Mouse (Mus musculus) lung, embryonic 14.5 days (tissue): ENCODE results near the gene Fndc3b. TPM values are rescaled to one million over a fixed set of nuclear protein-coding genes. Genes with fewer than 3 reads are reported as not detected.

Source experiments
- ATAC-seq: fragments of 200-750 bp; cut with Nextera tagmentation; 2 replicates; pipeline ENCODE4 v1.8.0; 2017; ENCODE audit warnings: mild to moderate bottlenecking, moderate TSS enrichment, moderate library complexity; ENCODE audit not compliant: insufficient read depth
- DNase-seq: peaks from one replicate; pipeline ENCODE4 v3.0.0-alpha.2; 2015
- H3K27ac ChIP-seq: fragments of 300-500 bp; sonication (generic); 2 replicates; pipeline ENCODE4 v1.5.1; 2014; ENCODE audit warnings: low read depth, mild to moderate bottlenecking, moderate library complexity
- H3K27me3 ChIP-seq: fragments of 300-500 bp; sonication (generic); 2 replicates; pipeline ENCODE4 v1.6.1; 2014; ENCODE audit warnings: low read length, control low read depth; ENCODE audit not compliant: insufficient read depth
- H3K36me3 ChIP-seq: fragments of 300-500 bp; sonication (generic); 2 replicates; pipeline ENCODE4 v1.6.1; 2014; ENCODE audit warnings: control low read depth; ENCODE audit not compliant: insufficient read depth
- H3K4me1 ChIP-seq: fragments of 300-500 bp; sonication (generic); 2 replicates; pipeline ENCODE4 v1.6.1; 2014; ENCODE audit warnings: antibody characterized with exemption, control low read depth; ENCODE audit not compliant: insufficient read depth
- H3K4me2 ChIP-seq: fragments of 300-500 bp; sonication (generic); 2 replicates; pipeline ENCODE4 v1.6.1; 2014; ENCODE audit warnings: mild to moderate bottlenecking
- H3K4me3 ChIP-seq: fragments of 300-500 bp; sonication (generic); 2 replicates; pipeline ENCODE4 v1.5.1; 2014; ENCODE audit warnings: low read depth, low read length
- H3K9ac ChIP-seq: fragments of 300-500 bp; sonication (generic); 2 replicates; pipeline ENCODE4 v1.6.1; 2014
- H3K9me3 ChIP-seq: fragments of 300-500 bp; sonication (generic); 2 replicates; pipeline ENCODE4 v1.6.1; 2016; ENCODE audit warnings: low read depth, low read length, control low read depth
- CTCF ChIP-seq: IDR thresholded peaks from 2 replicates; pipeline ENCODE4 v1.5.1; 2016; ENCODE audit warnings: antibody characterized with exemption, low read depth
- WGBS: fragments of 180-500 bp; shearing (Covaris S2); extraction: QIAGEN DNeasy Blood & Tissue Kit; methylation state at CpG from one replicate; pipeline ENCODE4 v1.1.7; 2014; 5-methylcytosine and 5-hydroxymethylcytosine counted together
- polyA plus RNA-seq: library from polyadenylated mRNA; unstranded; fragments of >200 nt; fragmentation: Nextera tagmentation; extraction: Ambion mirVana; gene quantifications from 2 replicates; pipeline ENCODE4 v1.2.1, GENCODE M21; 2014

The Fndc3b gene
- polyA plus RNA-seq, 1 experiment from 2014 or later: 37.1 TPM

- no peak overlapping the region for H3K4me3 ChIP-seq
- H3K27me3 ChIP-seq: no peaks in the 10 kb centered on the region
- TF ChIP-seq CTCF: no peak
- H3K4me1 ChIP-seq: peaks cover 7% of the 10 kb centered on the region
- no peak overlapping the region for H3K9ac ChIP-seq
- H3K36me3 ChIP-seq: no peaks in the 10 kb centered on the region
- peak overlapping the region; percentile 22; the same call in 1 of the 2 replicates for H3K4me2 ChIP-seq
- DNase-seq (no peak), ATAC-seq (peak; percentile 48)
- H3K9me3 ChIP-seq: no peaks in the 10 kb centered on the region
- WGBS: 12% methylated on average over 7 of the region's 7 CpGs
- peak overlapping the region; percentile 81 for H3K27ac ChIP-seq
These were observed 17.1 kb upstream of the Fndc3b start for GRCm38 (mm10) chr3:27728176-27728575.

GRCm38 (mm10) chr3:27725752-27726151 is 14.6 kb upstream of the Fndc3b start:
- no peak overlapping the region for H3K4me3 ChIP-seq
- no peak overlapping the region for H3K27ac ChIP-seq
- ATAC-seq: no peak
- no peaks in the 10 kb centered on the region for H3K36me3 ChIP-seq
- H3K4me2 ChIP-seq: no peak overlapping the region
- no peaks in the 10 kb centered on the region for H3K9me3 ChIP-seq
- DNase-seq: no peak
- TF ChIP-seq CTCF: no peak
- WGBS: 74% methylated on average over 6 of the region's 6 CpGs
- H3K27me3 ChIP-seq: no peaks in the 10 kb centered on the region
- H3K9ac ChIP-seq: no peak overlapping the region
- H3K4me1 ChIP-seq: peaks cover 7% of the 10 kb centered on the region

DNA sequence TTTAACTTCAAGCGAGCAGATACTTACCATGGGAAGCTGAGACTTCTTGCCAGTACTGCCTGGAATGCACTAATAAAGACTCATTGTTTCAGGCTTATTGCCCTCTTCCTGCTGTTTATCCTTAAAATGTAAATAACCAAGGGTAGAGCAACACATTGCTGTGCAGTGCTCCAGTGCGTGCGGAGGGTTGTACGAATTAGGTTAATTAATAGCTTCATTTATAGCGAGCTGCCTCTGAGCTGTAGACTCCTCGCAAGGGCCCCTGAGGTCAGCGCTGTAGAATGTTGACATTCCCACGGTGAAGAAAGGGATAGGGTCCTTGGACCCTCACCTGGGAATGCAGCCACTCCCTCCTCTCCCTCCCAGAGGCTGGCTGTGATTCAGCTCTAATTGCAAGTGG is 13.1 kb upstream of the Fndc3b start:
- no peaks in the 10 kb centered on the region for H3K9me3 ChIP-seq
- no peak for TF ChIP-seq CTCF

GRCm38 (mm10) chr3:27718829-27719365 is 7.8 kb upstream of the Fndc3b start:
- H3K9me3 ChIP-seq: no peaks in the 10 kb centered on the region
- H3K9ac ChIP-seq: no peak overlapping the region
- DNase-seq (no peak), ATAC-seq (no peak)
- no peak for TF ChIP-seq CTCF
- no peaks in the 10 kb centered on the region for H3K27me3 ChIP-seq
- no peaks in the 10 kb centered on the region for H3K36me3 ChIP-seq
- H3K4me3 ChIP-seq: no peak overlapping the region
- no peak overlapping the region for H3K4me2 ChIP-seq
- 75% methylated on average over 5 of the region's 5 CpGs for WGBS
- no peak overlapping the region for H3K27ac ChIP-seq
- no peaks in the 10 kb centered on the region for H3K4me1 ChIP-seq

More for the DNA sequence above, 13.1 kb upstream of the Fndc3b start:
- no peak overlapping the region for H3K27ac ChIP-seq
- WGBS: 45% methylated on average over 8 of the region's 8 CpGs
- no peaks in the 10 kb centered on the region for H3K36me3 ChIP-seq
- DNase-seq: peak; percentile 30
- H3K4me2 ChIP-seq: no peak overlapping the region
- no peak for ATAC-seq
- H3K4me3 ChIP-seq: no peak overlapping the region
- H3K9ac ChIP-seq: no peak overlapping the region
- H3K4me1 ChIP-seq: peaks cover 7% of the 10 kb centered on the region
- H3K27me3 ChIP-seq: no peaks in the 10 kb centered on the region

DNA sequence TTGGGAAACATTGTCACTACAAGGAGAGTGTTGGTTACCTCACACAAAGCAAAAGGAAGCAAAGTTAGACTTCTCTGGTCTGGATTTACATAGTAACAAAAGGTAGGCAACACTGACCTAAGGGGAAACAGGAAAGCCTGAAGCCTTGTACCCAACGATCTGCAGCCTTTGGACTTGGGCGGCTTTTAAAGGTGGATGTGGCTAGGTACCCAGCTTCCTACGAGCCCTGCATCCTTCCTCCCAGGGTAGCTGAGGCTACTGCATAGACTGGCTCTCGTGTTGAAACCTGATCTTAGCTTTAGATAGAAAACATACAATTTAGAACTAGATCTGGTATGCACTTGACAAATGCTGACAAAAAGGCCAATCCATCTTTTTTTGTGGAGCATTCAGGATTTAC is 2.9 kb upstream of the Fndc3b start:
- no peaks in the 10 kb centered on the region for H3K9me3 ChIP-seq
- no peak overlapping the region for H3K4me2 ChIP-seq
- ATAC-seq (no peak), DNase-seq (no peak)
- H3K27ac ChIP-seq: no peak overlapping the region
- H3K27me3 ChIP-seq: no peaks in the 10 kb centered on the region
- no peaks in the 10 kb centered on the region for H3K36me3 ChIP-seq
- 54% methylated on average over 4 of the region's 4 CpGs for WGBS
- H3K4me3 ChIP-seq: no peak overlapping the region
- no peak overlapping the region for H3K9ac ChIP-seq
- no peaks in the 10 kb centered on the region for H3K4me1 ChIP-seq
- TF ChIP-seq CTCF: no peak

DNA sequence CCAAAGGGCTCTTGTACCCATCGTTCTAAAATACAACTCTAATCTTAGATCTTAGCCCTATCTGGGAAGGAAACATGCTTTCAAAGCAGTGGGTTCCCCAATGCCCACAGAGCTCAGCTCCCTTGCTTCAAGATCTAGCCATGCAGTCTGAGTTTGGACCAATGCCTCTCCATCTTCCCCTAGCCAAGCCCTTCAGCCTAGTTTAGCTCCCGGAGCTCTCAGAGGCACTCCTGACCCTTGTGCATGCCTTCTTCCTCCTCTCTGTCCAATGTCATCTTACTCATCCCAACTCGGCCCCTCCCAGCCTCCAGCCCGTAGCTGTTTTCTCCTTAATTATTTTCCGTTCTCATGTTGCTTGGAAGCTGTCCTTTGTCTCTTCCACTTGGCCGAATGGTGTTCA is 1.3 kb upstream of the Fndc3b start:
- H3K27ac ChIP-seq: no peak overlapping the region
- H3K9ac ChIP-seq: no peak overlapping the region
- no peak overlapping the region for H3K4me2 ChIP-seq
- DNase-seq (no peak), ATAC-seq (no peak)
- H3K9me3 ChIP-seq: no peaks in the 10 kb centered on the region
- peaks cover 7% of the 10 kb centered on the region; the same call in 1 of the 2 replicates for H3K4me1 ChIP-seq
- no peaks in the 10 kb centered on the region for H3K36me3 ChIP-seq
- H3K27me3 ChIP-seq: no peaks in the 10 kb centered on the region
- 60% methylated on average over 6 of the region's 6 CpGs for WGBS
- no peak overlapping the region for H3K4me3 ChIP-seq
- TF ChIP-seq CTCF: no peak

DNA sequence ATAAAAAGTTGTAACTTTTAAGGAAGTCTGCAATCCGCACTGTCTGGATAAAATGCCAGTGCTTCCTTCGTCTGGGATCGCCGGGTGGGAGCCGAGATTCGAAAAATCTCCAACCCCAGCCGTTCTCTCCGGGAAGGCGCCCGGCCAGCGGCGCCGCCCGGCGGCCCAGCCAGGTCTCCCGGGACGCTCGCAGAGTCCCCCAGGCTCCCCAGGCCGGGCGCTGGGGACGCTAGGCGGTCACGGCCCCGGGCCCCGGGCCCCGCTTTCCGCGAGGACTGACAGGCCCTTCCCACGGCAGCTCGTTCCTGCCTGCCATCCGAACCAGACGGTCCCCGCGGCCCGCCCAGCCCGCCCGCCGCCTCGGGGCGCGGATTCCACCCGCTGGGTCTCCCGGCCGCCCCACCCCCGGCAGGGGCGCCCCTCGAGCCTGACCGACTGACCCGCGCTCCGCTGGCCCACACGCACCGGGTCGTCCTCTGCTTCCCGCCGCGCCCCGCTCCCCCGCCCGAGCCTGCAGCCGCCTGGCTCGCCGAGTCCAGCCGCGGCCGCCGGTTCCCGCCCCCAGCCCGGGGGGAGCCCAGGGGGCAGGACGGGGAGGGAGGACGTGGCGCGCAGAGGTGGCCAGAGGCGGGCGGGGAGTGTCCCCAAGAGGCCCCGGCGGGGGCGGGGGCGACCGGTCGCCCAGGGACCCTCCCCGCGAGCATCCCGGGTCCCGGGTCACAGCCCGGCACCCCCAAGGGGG is 1.0 kb downstream of the Fndc3b start:
- peak overlapping the region; percentile 99 for H3K27ac ChIP-seq
- H3K27me3 ChIP-seq: no peaks in the 10 kb centered on the region
- H3K9me3 ChIP-seq: no peaks in the 10 kb centered on the region
- peak overlapping the region; percentile 96 for H3K9ac ChIP-seq
- no peak for TF ChIP-seq CTCF
- ATAC-seq (peak; percentile 85), DNase-seq (peak; percentile 87)
- peak overlapping the region; percentile 94 for H3K4me3 ChIP-seq
- no peaks in the 10 kb centered on the region for H3K36me3 ChIP-seq
- WGBS: under 1% methylated on average over 75 of the region's 86 CpGs
- peak overlapping the region; percentile 86 for H3K4me2 ChIP-seq
- H3K4me1 ChIP-seq: peaks cover 18% of the 10 kb centered on the region
